ENCODE assay signal across 11 mouse cellular contexts in genomic region chr19:24259390-24260351, GRCm38 (mm10). TPM values are rescaled to one million over a fixed set of nuclear protein-coding genes. Genes with fewer than 3 reads are reported as not detected.
DNase-seq lines count a peak whose midpoint lies in the region; ATAC-seq and TF ChIP-seq lines count a peak whose summit lies in the region.
"Had no signal": no experiment of that assay in that cellular context is flagged by ENCODE, and none has a peak within 500 bp of the region (broad histone marks: within the 10 kb centered on the region; RNA-seq: fewer than 3 reads in every experiment).

No protein-coding gene starts in this region.

- no peaks in the 10 kb centered on the region for H3K27me3 ChIP-seq in heart, embryonic 12.5 days (replicated peaks)
- H3K27me3 ChIP-seq in neural tube, embryonic 11.5 days (ENCODE audit: control insufficient read depth, insufficient read depth, low read length) = no peaks in the 10 kb centered on the region
- no peaks in the 10 kb centered on the region for H3K27me3 ChIP-seq in neural tube, embryonic 15.5 days (replicated peaks)
- H3K27me3 ChIP-seq: embryonic facial prominence, embryonic 15.5 days; liver, embryonic 15.5 days had no signal

- H3K4me3 ChIP-seq in heart, embryonic 12.5 days = no peak overlapping the region
- no peak overlapping the region for H3K4me3 ChIP-seq in neural tube, embryonic 11.5 days (ENCODE audit: low read depth, low read length)
- H3K4me3 ChIP-seq in neural tube, embryonic 15.5 days (replicated peaks) = no peak overlapping the region
- no peak overlapping the region for H3K4me3 ChIP-seq in lung, adult 2 months (replicated peaks; ENCODE audit: extremely low read depth, low read depth, low read length)
- H3K4me3 ChIP-seq: embryonic facial prominence, embryonic 15.5 days; liver, embryonic 15.5 days had no signal

- no peak for TF ChIP-seq CTCF in lung, adult 2 months (IDR thresholded peaks at IDR 0.05; ENCODE audit: insufficient read depth, low read length)

- WGBS in heart, embryonic 12.5 days = 66% methylated on average over 12 of the region's 12 CpGs
- WGBS in neural tube, embryonic 11.5 days = 70% methylated on average over 12 of the region's 12 CpGs
- WGBS in neural tube, embryonic 15.5 days = 50% methylated on average over 12 of the region's 12 CpGs
- 37% methylated on average over 12 of the region's 12 CpGs for WGBS in lung, adult 2 months

- H3K4me2 ChIP-seq in heart, embryonic 12.5 days = no peak overlapping the region
- no peak overlapping the region for H3K4me2 ChIP-seq in neural tube, embryonic 11.5 days (ENCODE audit: low read depth)
- no peak overlapping the region for H3K4me2 ChIP-seq in neural tube, embryonic 15.5 days
- H3K4me2 ChIP-seq: embryonic facial prominence, embryonic 15.5 days; liver, embryonic 15.5 days had no signal

- no peaks in the 10 kb centered on the region for H3K9me3 ChIP-seq in heart, embryonic 12.5 days (replicated peaks)
- no peaks in the 10 kb centered on the region for H3K9me3 ChIP-seq in neural tube, embryonic 11.5 days (ENCODE audit: control insufficient read depth, low read length)
- no peaks in the 10 kb centered on the region for H3K9me3 ChIP-seq in neural tube, embryonic 15.5 days (replicated peaks)
- H3K9me3 ChIP-seq: embryonic facial prominence, embryonic 15.5 days; liver, embryonic 15.5 days had no signal

- peaks cover 18% of the 10 kb centered on the region for H3K4me1 ChIP-seq in heart, embryonic 12.5 days (replicated peaks)
- no peaks in the 10 kb centered on the region for H3K4me1 ChIP-seq in neural tube, embryonic 11.5 days (ENCODE audit: control insufficient read depth, insufficient read depth, low read length)
- no peaks in the 10 kb centered on the region for H3K4me1 ChIP-seq in neural tube, embryonic 15.5 days
- peaks cover 16% of the 10 kb centered on the region for H3K4me1 ChIP-seq in lung, adult 2 months (ENCODE audit: control insufficient read depth, insufficient read depth, low read length)
- H3K4me1 ChIP-seq: embryonic facial prominence, embryonic 15.5 days had no signal

- TF ChIP-seq POLR2A in lung, adult 2 months (IDR thresholded peaks at IDR 0.05; ENCODE audit: borderline replicate concordance, extremely low read depth, low read depth, low read length) = no peak

- peak overlapping the region; percentile 38; the same call in 1 of the 2 replicates for H3K27ac ChIP-seq in heart, embryonic 12.5 days (ENCODE audit: poor library complexity, severe bottlenecking)
- no peak overlapping the region for H3K27ac ChIP-seq in neural tube, embryonic 11.5 days (ENCODE audit: low read depth, low read length)
- H3K27ac ChIP-seq in neural tube, embryonic 15.5 days (replicated peaks) = no peak overlapping the region
- H3K27ac ChIP-seq: embryonic facial prominence, embryonic 15.5 days; liver, embryonic 15.5 days had no signal

- 0 out of 2 replicates have a peak, but pooled peaks have one; percentile 22 for ATAC-seq in heart, embryonic 12.5 days (ENCODE audit: insufficient number of reproducible peaks, low FRiP score)
- peak; percentile 50; the same call in 1 of the 2 replicates for ATAC-seq in neural tube, embryonic 11.5 days (ENCODE audit: insufficient read depth, low FRiP score, low TSS enrichment)
- ATAC-seq in neural tube, embryonic 15.5 days (ENCODE audit: low FRiP score) = no peak

- intact Hi-C loops in heart, postnatal 14 days (cut with DNase I) = no loop called here

- H3K36me3 ChIP-seq in heart, embryonic 12.5 days = peaks cover 31% of the 10 kb centered on the region
- no peaks in the 10 kb centered on the region; the same call in 1 of the 2 replicates for H3K36me3 ChIP-seq in neural tube, embryonic 11.5 days (ENCODE audit: control insufficient read depth, insufficient read depth, low read length)
- H3K36me3 ChIP-seq in neural tube, embryonic 15.5 days = 0 out of 2 replicates have a peak, but pooled peaks cover 7% of the 10 kb centered on the region

- DNase-seq in heart, postnatal 14 days = no peak
- peak; percentile 36 for DNase-seq in neural tube, embryonic 11.5 days (ENCODE audit: low spot score)
- DNase-seq in lung, adult 2 months = peak; percentile 35
- DNase-seq in embryo, embryonic 10 days (ENCODE audit: low spot score) = no peak
- DNase-seq in embryo, embryonic 11 days = no peak
- no peak for DNase-seq in retina, postnatal 1 day
- DNase-seq: heart, postnatal 36 days had no signal

- no peak overlapping the region for H3K9ac ChIP-seq in heart, embryonic 12.5 days
- no peak overlapping the region for H3K9ac ChIP-seq in neural tube, embryonic 11.5 days (ENCODE audit: low read length)
- no peak overlapping the region for H3K9ac ChIP-seq in neural tube, embryonic 15.5 days (replicated peaks)
- H3K9ac ChIP-seq: embryonic facial prominence, embryonic 15.5 days; liver, embryonic 15.5 days had no signal

RNA-seq across cellular contexts. Expression of gene Fxn, which starts 20.7 kb away (rescaled TPM):
- 59.6 and 61.2 TPM in 2 replicates for polyA plus RNA-seq in heart, embryonic 12.5 days (2016; fragmentation: Nextera tagmentation; extraction: Ambion mirVana)
- 10 to 100 TPM; 22.4 to 26.0 TPM for total RNA-seq in heart, postnatal 14 days (2021)
- polyA plus RNA-seq in neural tube, embryonic 11.5 days (2014; fragmentation: Nextera tagmentation; extraction: Ambion mirVana) = 47.6 and 49.1 TPM in 2 replicates
- polyA plus RNA-seq in neural tube, embryonic 15.5 days (2015; fragmentation: Nextera tagmentation; extraction: Ambion mirVana) = 42.4 and 45.2 TPM in 2 replicates
- 4.9 and 7.0 TPM in 2 replicates for polyA plus RNA-seq in lung, adult 2 months (2012; rRNA removed)

RNA-seq across cellular contexts. Expression of gene Tjp2, which starts 34.8 kb away (rescaled TPM):
- polyA plus RNA-seq in heart, embryonic 12.5 days (2016; fragmentation: Nextera tagmentation; extraction: Ambion mirVana) = 31.9 and 33.8 TPM in 2 replicates
- 10 to 100 TPM; 20.3 to 23.1 TPM for total RNA-seq in heart, postnatal 14 days (2021)
- polyA plus RNA-seq in neural tube, embryonic 11.5 days (2014; fragmentation: Nextera tagmentation; extraction: Ambion mirVana) = 31.9 and 32.5 TPM in 2 replicates
- polyA plus RNA-seq in neural tube, embryonic 15.5 days (2015; fragmentation: Nextera tagmentation; extraction: Ambion mirVana) = 10.1 and 15.3 TPM in 2 replicates
- 62.3 and 68.6 TPM in 2 replicates for polyA plus RNA-seq in lung, adult 2 months (2012; rRNA removed)

Comparison
In these comparisons a context has a peak if more than half of its experiments do, and no peak if none do; other contexts are left out.
1. DNase-seq: peak in neural tube, embryonic 11.5 days (single experiment) and lung, adult 2 months (single experiment); none in heart, postnatal 14 days (0 of 2), embryo, embryonic 10 days (single experiment), embryo, embryonic 11 days (single experiment) and retina, postnatal 1 day (single experiment).